Mouse (Mus musculus) CH12.LX (cell line): ENCODE data around the gene Myo10. TPM values are rescaled to one million over a fixed set of nuclear protein-coding genes. Genes with fewer than 3 reads are reported as not detected.

ENCODE experiments used
- DNase-seq: peaks from one replicate; pipeline ENCODE4 v3.0.0-alpha.2; 2013; ENCODE audit errors: extremely low read depth
- H3K27ac ChIP-seq: 2 replicates; pipeline ENCODE4 v1.5.1; 2012; ENCODE audit warnings: low read depth, mild to moderate bottlenecking, control low read depth, moderate library complexity; ENCODE audit not compliant: insufficient read depth
- H3K27me3 ChIP-seq: replicated peaks from 2 replicates; pipeline ENCODE3; 2012; ENCODE audit warnings: inconsistent platforms
- H3K36me3 ChIP-seq, 2 experiments: replicated peaks in 1 of 2; 2 replicates each; pipeline versions ENCODE3 to v1.6.1; 2012; ENCODE audit warnings: inconsistent platforms in 1 of 2, low read length in 1 of 2, mild to moderate bottlenecking in 1 of 2, mixed read lengths in 1 of 2, moderate library complexity in 1 of 2; ENCODE audit not compliant: control insufficient read depth in 1 of 2, insufficient read depth in 1 of 2
- H3K4me1 ChIP-seq, 2 experiments: 2 replicates each; pipeline ENCODE4 v1.6.1; 2012; ENCODE audit warnings: inconsistent platforms in 1 of 2, moderate library complexity in 1 of 2; ENCODE audit not compliant: insufficient read depth in 2 of 2, control insufficient read depth in 1 of 2
- H3K4me2 ChIP-seq: 2 replicates; pipeline ENCODE4 v1.6.1; 2012; ENCODE audit warnings: low read depth, mild to moderate bottlenecking, control low read depth; ENCODE audit not compliant: poor library complexity, insufficient read depth, severe bottlenecking
- H3K4me3 ChIP-seq, 3 experiments: fragments of 150-350 bp in 1 of 3; sonication (generic) in 1 of 3; replicated peaks in 1 of 3; 2 replicates each; pipeline versions ENCODE3 to v1.5.1; 2011 to 2012; ENCODE audit warnings: low read depth in 2 of 3, low read length in 2 of 3, mild to moderate bottlenecking in 2 of 3, moderate library complexity in 2 of 3, control low read depth in 1 of 3, improper control_type of control experiment in 1 of 3, inconsistent platforms in 1 of 3, mixed read lengths in 1 of 3; ENCODE audit not compliant: poor library complexity in 1 of 3
- H3K79me2 ChIP-seq: replicated peaks from 2 replicates; pipeline ENCODE4 v1.6.1; 2012; ENCODE audit warnings: mild to moderate bottlenecking, moderate library complexity; ENCODE audit not compliant: control insufficient read depth, poor library complexity, insufficient read depth, severe bottlenecking; ENCODE audit errors: extremely low read depth
- H3K9ac ChIP-seq: 2 replicates; pipeline ENCODE4 v1.6.1; 2012; ENCODE audit warnings: low read depth, mild to moderate bottlenecking, control low read depth, moderate library complexity; ENCODE audit not compliant: insufficient read depth
- H3K9me3 ChIP-seq: replicated peaks from 2 replicates; pipeline ENCODE3; 2012; ENCODE audit warnings: low read length, inconsistent platforms, mixed read lengths
- BHLHE40 ChIP-seq: IDR thresholded peaks from 2 replicates; pipeline ENCODE4 v1.6.1; 2011; ENCODE audit warnings: mild to moderate bottlenecking, low read depth, low read length, improper control_type of control experiment
- CHD1 ChIP-seq: IDR thresholded peaks from 2 replicates; pipeline ENCODE4 v1.6.1; 2012; ENCODE audit warnings: low read depth, low read length, improper control_type of control experiment, inconsistent platforms
- CHD2 ChIP-seq: IDR thresholded peaks from 2 replicates; pipeline ENCODE4 v1.6.1; 2011; ENCODE audit warnings: low read length, improper control_type of control experiment
- CTCF ChIP-seq, 2 experiments: IDR thresholded peaks in 1 of 2; conservative IDR thresholded peaks in 1 of 2; 2 replicates each; pipeline ENCODE4 v1.5.1; 2011 to 2012; ENCODE audit warnings: low read depth in 2 of 2, low read length in 2 of 2, improper control_type of control experiment in 1 of 2, inconsistent platforms in 1 of 2, mild to moderate bottlenecking in 1 of 2, moderate library complexity in 1 of 2
- E2F4 ChIP-seq: IDR thresholded peaks from 2 replicates; pipeline ENCODE4 v1.6.1; 2011; ENCODE audit warnings: low read depth, low read length, improper control_type of control experiment; ENCODE audit not compliant: insufficient replicate concordance
- ELF1 ChIP-seq: IDR thresholded peaks from 2 replicates; pipeline ENCODE4 v1.6.1; 2014; ENCODE audit warnings: low read depth, mild to moderate bottlenecking, inconsistent platforms, low read length, improper control_type of control experiment
- EP300 ChIP-seq: IDR thresholded peaks from 2 replicates; pipeline ENCODE4 v1.6.1; 2011; ENCODE audit warnings: low read length, improper control_type of control experiment
- ETS1 ChIP-seq: conservative IDR thresholded peaks from 2 replicates; pipeline ENCODE4 v1.6.1; 2012; ENCODE audit warnings: low read depth, mild to moderate bottlenecking, inconsistent platforms, low read length, improper control_type of control experiment, moderate library complexity
- GABPA ChIP-seq: IDR thresholded peaks from 2 replicates; pipeline ENCODE4 v1.6.1; 2012; ENCODE audit warnings: low read depth, low read length, improper control_type of control experiment, inconsistent platforms; ENCODE audit not compliant: insufficient replicate concordance
- HCFC1 ChIP-seq: IDR thresholded peaks from 2 replicates; pipeline ENCODE4 v1.6.1; 2012; ENCODE audit warnings: low read depth, mild to moderate bottlenecking, inconsistent platforms, low read length, improper control_type of control experiment
- JUN ChIP-seq: IDR thresholded peaks from 2 replicates; pipeline ENCODE4 v1.6.1; 2011; ENCODE audit warnings: low read depth, mild to moderate bottlenecking, low read length, improper control_type of control experiment, moderate library complexity; ENCODE audit not compliant: insufficient read depth
- JUND ChIP-seq: conservative IDR thresholded peaks from 2 replicates; pipeline ENCODE4 v1.6.1; 2011; ENCODE audit warnings: low read depth, low read length, improper control_type of control experiment
- KAT2A ChIP-seq: IDR thresholded peaks from 2 replicates; pipeline ENCODE4 v1.6.1; 2012; ENCODE audit warnings: low read length, improper control_type of control experiment, inconsistent platforms; ENCODE audit not compliant: insufficient replicate concordance
- MAFK ChIP-seq: IDR thresholded peaks from 2 replicates; pipeline ENCODE4 v1.6.1; 2011; ENCODE audit warnings: low read length, improper control_type of control experiment; ENCODE audit not compliant: insufficient replicate concordance
- MAX ChIP-seq: IDR thresholded peaks from 2 replicates; pipeline ENCODE4 v1.6.1; 2011; ENCODE audit warnings: low read length, improper control_type of control experiment
- MAZ ChIP-seq: IDR thresholded peaks from 2 replicates; pipeline ENCODE4 v1.6.1; 2012; ENCODE audit warnings: low read depth, mild to moderate bottlenecking, inconsistent platforms, low read length, improper control_type of control experiment, moderate library complexity
- MEF2A ChIP-seq: IDR thresholded peaks from 2 replicates; pipeline ENCODE4 v1.6.1; 2014; ENCODE audit warnings: low read depth, mild to moderate bottlenecking, inconsistent platforms, low read length, improper control_type of control experiment, borderline replicate concordance
- MXI1 ChIP-seq: IDR thresholded peaks from 2 replicates; pipeline ENCODE4 v1.6.1; 2011; ENCODE audit warnings: mild to moderate bottlenecking, low read depth, low read length, improper control_type of control experiment
- MYC ChIP-seq: IDR thresholded peaks from 2 replicates; pipeline ENCODE4 v1.6.1; 2011; ENCODE audit warnings: low read depth, mild to moderate bottlenecking, improper control_type of control experiment, low read length
- NRF1 ChIP-seq: IDR thresholded peaks from 2 replicates; pipeline ENCODE4 v1.6.1; 2014; ENCODE audit warnings: low read depth, mild to moderate bottlenecking, inconsistent platforms, low read length, improper control_type of control experiment, moderate library complexity
- PAX5 ChIP-seq: IDR thresholded peaks from 2 replicates; pipeline ENCODE4 v1.6.1; 2012; ENCODE audit warnings: low read length, inconsistent platforms, mixed read lengths
- POLR2A ChIP-seq: IDR thresholded peaks from 2 replicates; pipeline ENCODE4 v1.6.1; 2011; ENCODE audit warnings: low read depth, mild to moderate bottlenecking, improper control_type of control experiment, low read length
- POLR2AphosphoS2 ChIP-seq: IDR thresholded peaks from 2 replicates; pipeline ENCODE4 v1.6.1; 2011; ENCODE audit warnings: low read depth, low read length, improper control_type of control experiment
- RCOR1 ChIP-seq: conservative IDR thresholded peaks from 2 replicates; pipeline ENCODE4 v1.6.1; 2012; ENCODE audit warnings: low read depth, mild to moderate bottlenecking, inconsistent platforms, low read length, improper control_type of control experiment
- SIN3A ChIP-seq: IDR thresholded peaks from 2 replicates; pipeline ENCODE4 v1.6.1; 2012; ENCODE audit warnings: low read length, improper control_type of control experiment, inconsistent platforms
- SMC3 ChIP-seq: IDR thresholded peaks from 2 replicates; pipeline ENCODE4 v1.6.1; 2011; ENCODE audit warnings: low read depth, low read length, improper control_type of control experiment
- TBP ChIP-seq: conservative IDR thresholded peaks from 2 replicates; pipeline ENCODE4 v1.6.1; 2011; ENCODE audit warnings: low read depth, low read length, improper control_type of control experiment
- UBTF ChIP-seq: IDR thresholded peaks from 2 replicates; pipeline ENCODE4 v1.6.1; 2012; ENCODE audit warnings: low read depth, mild to moderate bottlenecking, inconsistent platforms, low read length, improper control_type of control experiment, moderate library complexity
- USF1 ChIP-seq: IDR thresholded peaks from 2 replicates; pipeline ENCODE4 v1.6.1; 2014; ENCODE audit warnings: low read depth, mild to moderate bottlenecking, inconsistent platforms, low read length, improper control_type of control experiment
- USF2 ChIP-seq: conservative IDR thresholded peaks from 2 replicates; pipeline ENCODE4 v1.6.1; 2011; ENCODE audit warnings: low read depth, low read length, improper control_type of control experiment
- ZC3H11A ChIP-seq: IDR thresholded peaks from 2 replicates; pipeline ENCODE4 v1.6.1; 2012; ENCODE audit warnings: low read depth, mild to moderate bottlenecking, inconsistent platforms, low read length, improper control_type of control experiment
- ZKSCAN1 ChIP-seq: IDR thresholded peaks from 2 replicates; pipeline ENCODE4 v1.6.1; 2012; ENCODE audit warnings: low read depth, inconsistent platforms, low read length, improper control_type of control experiment, borderline replicate concordance
- ZMIZ1 ChIP-seq: IDR thresholded peaks from 2 replicates; pipeline ENCODE4 v1.6.1; 2012; ENCODE audit warnings: low read depth, mild to moderate bottlenecking, inconsistent platforms, low read length, improper control_type of control experiment
- ZNF384 ChIP-seq: IDR thresholded peaks from 2 replicates; pipeline ENCODE4 v1.6.1; 2012; ENCODE audit warnings: low read depth, low read length, improper control_type of control experiment, inconsistent platforms
- dilution Hi-C: fragments of 300-500 bp; cut with MboI; formaldehyde crosslinking; loops from 2 replicates; pipeline ENCODE4 v1.14.3; 2020; ENCODE audit warnings: low sequenced_read_pairs; ENCODE audit not compliant: extremely low pct_unique_long_range_greater_than_20kb, extremely low pct_ligation_motif_present
- in situ Hi-C: fragments of 300-500 bp; cut with MboI; formaldehyde crosslinking; loops from 3 replicates; pipeline ENCODE4 v1.14.3; 2019; ENCODE audit warnings: low sequenced_read_pairs, low pct_ligation_motif_present, low pct_unique_long_range_greater_than_20kb, mixed read lengths
- polyA plus RNA-seq: library from polyadenylated mRNA; unstranded; fragments of >175 nt; gene quantifications from 2 replicates; pipeline ENCODE4 v1.2.1, GENCODE M21; 2012; ENCODE audit warnings: low read depth; ENCODE audit not compliant: insufficient read length
- total RNA-seq, 2 experiments: library from RNA; depleted of rRNA; stranded (reverse); fragments of 300-350 nt in 1 of 2; fragments of >200 nt in 1 of 2; gene quantifications; 2 replicates each; pipeline ENCODE4 v1.2.3; 2012 to 2014

Myo10 gene
- total and polyA plus RNA-seq, 3 experiments, result 6.4 to 13.6 (median 8.6) TPM

- Histone ChIP-seq H3K27ac (no peak overlapping the region), H3K4me1 (peaks cover 21 to 59% of the 10 kb centered on the region in 2 experiments), H3K36me3 (peaks cover 0 to 23% of the 10 kb centered on the region in 2 experiments), H3K4me3 (no peak overlapping the region)
- dilution Hi-C loops, result no loop called here
- in situ Hi-C loops, result no loop called here
- no peak for DNase-seq
- TF ChIP-seq BHLHE40 (no peak), ETS1 (no peak)
- TF ChIP-seq, all 38 proteins: peak for 0
- Histone ChIP-seq H3K27me3 (no peaks in the 10 kb centered on the region), H3K9me3 (no peaks in the 10 kb centered on the region), H3K79me2 (no peaks in the 10 kb centered on the region), H3K4me2 (no peak overlapping the region), H3K9ac (no peak overlapping the region)
Measured at GRCm38 (mm10) chr15:25736531-25736930, 114.2 kb downstream of the Myo10 start.

GRCm38 (mm10) chr15:25740271-25740670 is 117.9 kb downstream of the Myo10 start:
- Histone ChIP-seq H3K4me3 (no peak overlapping the region), H3K27ac (peak overlapping the region; percentile 37), H3K9ac (0 out of 2 replicates have a peak overlapping the region, but pooled peaks have one; percentile 7), H3K79me2 (no peaks in the 10 kb centered on the region), H3K4me1 (peaks cover 9 to 36% of the 10 kb centered on the region in 2 experiments), H3K9me3 (no peaks in the 10 kb centered on the region), H3K27me3 (no peaks in the 10 kb centered on the region), H3K4me2 (peak overlapping the region; percentile 66), H3K36me3 (peaks cover 0 to 39% of the 10 kb centered on the region in 2 experiments)
- dilution Hi-C loops, result no loop called here
- in situ Hi-C loops, result no loop called here
- peak; percentile 83 for DNase-seq
- TF ChIP-seq ZNF384 (no peak), MAFK (no peak), ZKSCAN1 (no peak), E2F4 (no peak), PAX5 (no peak), ZMIZ1 (no peak), MYC (no peak), NRF1 (no peak), POLR2AphosphoS2 (no peak), MXI1 (no peak), SIN3A (no peak), SMC3 (no peak), KAT2A (no peak), BHLHE40 (0 out of 2 replicates have a peak, but pooled peaks have one; percentile 24), JUND (no peak), MAX (no peak), ETS1 (peak; percentile 56), RCOR1 (no peak), TBP (no peak), MAZ (no peak), EP300 (peak; percentile 50), UBTF (no peak), CTCF (conservative IDR thresholded peaks at IDR 0.05 in 1 of 2, IDR thresholded peaks at IDR 0.05 in 1 of 2; ENCODE audit: low read depth in 2 of 2, low read length in 2 of 2) (no peak), USF2 (no peak), CHD1 (no peak), MEF2A (peak; percentile 29; the same call in 1 of the 2 replicates), GABPA (no peak), POLR2A (no peak), USF1 (no peak), ZC3H11A (no peak), ELF1 (peak; percentile 36), HCFC1 (no peak), JUN (no peak), CHD2 (no peak)
